Mouse (Mus musculus): ENCODE results near the gene Eea1. TPM values are rescaled to one million over a fixed set of nuclear protein-coding genes. Genes with fewer than 3 reads are reported as not detected.

Gene Eea1
- polyA plus RNA-seq, 1 experiment from 2014 or later, result 13.5 TPM

GRCm38 (mm10) chr10:96090388-96090787 is 149.9 kb downstream of the Eea1 start:
- Histone ChIP-seq H3K27me3 (ENCODE audit: control insufficient read depth, insufficient read depth, low read length) (no peaks in the 10 kb centered on the region), H3K4me2 (ENCODE audit: low read depth) (no peak overlapping the region), H3K36me3 (ENCODE audit: control insufficient read depth, insufficient read depth, low read length) (no peaks in the 10 kb centered on the region), H3K27ac (ENCODE audit: low read depth, low read length) (no peak overlapping the region), H3K9ac (ENCODE audit: low read length) (no peak overlapping the region), H3K9me3 (ENCODE audit: control insufficient read depth, low read length) (no peaks in the 10 kb centered on the region), H3K4me3 (ENCODE audit: low read depth, low read length) (no peak overlapping the region), H3K4me1 (ENCODE audit: control insufficient read depth, insufficient read depth, low read length) (no peaks in the 10 kb centered on the region)
- 80% methylated on average over 3 of the region's 3 CpGs for WGBS
- ATAC-seq (ENCODE audit: insufficient read depth, low FRiP score, low TSS enrichment), result no peak
- no peak for DNase-seq (ENCODE audit: low spot score)

- 53% methylated on average over 2 of the region's 2 CpGs for WGBS
Observed at GRCm38 (mm10) chr10:96093890-96094531, 153.6 kb downstream of the Eea1 start.

GRCm38 (mm10) chr10:96094559-96094958 is 154.1 kb downstream of the Eea1 start:
- Histone ChIP-seq H3K36me3 (ENCODE audit: control insufficient read depth, insufficient read depth, low read length) (no peaks in the 10 kb centered on the region), H3K4me3 (ENCODE audit: low read depth, low read length) (no peak overlapping the region), H3K9ac (ENCODE audit: low read length) (no peak overlapping the region), H3K9me3 (ENCODE audit: control insufficient read depth, low read length) (no peaks in the 10 kb centered on the region), H3K4me1 (ENCODE audit: control insufficient read depth, insufficient read depth, low read length) (no peaks in the 10 kb centered on the region), H3K27me3 (ENCODE audit: control insufficient read depth, insufficient read depth, low read length) (no peaks in the 10 kb centered on the region), H3K4me2 (ENCODE audit: low read depth) (no peak overlapping the region), H3K27ac (ENCODE audit: low read depth, low read length) (no peak overlapping the region)
- ATAC-seq (ENCODE audit: insufficient read depth, low FRiP score, low TSS enrichment) (no peak), DNase-seq (ENCODE audit: low spot score) (no peak)
- WGBS, result 84% methylated on average over 2 of the region's 2 CpGs

More at GRCm38 (mm10) chr10:96093890-96094531, 153.6 kb downstream of the Eea1 start:
- ATAC-seq (ENCODE audit: insufficient read depth, low FRiP score, low TSS enrichment) (no peak), DNase-seq (ENCODE audit: low spot score) (no peak)
- Histone ChIP-seq H3K27ac (ENCODE audit: low read depth, low read length) (no peak overlapping the region), H3K9me3 (ENCODE audit: control insufficient read depth, low read length) (no peaks in the 10 kb centered on the region), H3K9ac (ENCODE audit: low read length) (no peak overlapping the region), H3K36me3 (ENCODE audit: control insufficient read depth, insufficient read depth, low read length) (no peaks in the 10 kb centered on the region), H3K4me1 (ENCODE audit: control insufficient read depth, insufficient read depth, low read length) (no peaks in the 10 kb centered on the region), H3K27me3 (ENCODE audit: control insufficient read depth, insufficient read depth, low read length) (no peaks in the 10 kb centered on the region), H3K4me3 (ENCODE audit: low read depth, low read length) (no peak overlapping the region), H3K4me2 (ENCODE audit: low read depth) (no peak overlapping the region)

Other genes with a start within 250 kb of the Eea1 start
- not detected in 2 replicates for gene Gm33543, start 97.7 kb upstream of the Eea1 start, polyA plus RNA-seq (2014; fragmentation: Nextera tagmentation; extraction: Ambion mirVana)
- not detected in 2 replicates for gene Gm5426, start 196.0 kb downstream of the Eea1 start, polyA plus RNA-seq (2014; fragmentation: Nextera tagmentation; extraction: Ambion mirVana)